Mouse (Mus musculus): Measurements from ENCODE around the gene Zfp358. TPM values are rescaled to one million over a fixed set of nuclear protein-coding genes. Genes with fewer than 3 reads are reported as not detected.

Zfp358 gene
- total RNA-seq, 1 experiment: 7.1 TPM

DNA sequence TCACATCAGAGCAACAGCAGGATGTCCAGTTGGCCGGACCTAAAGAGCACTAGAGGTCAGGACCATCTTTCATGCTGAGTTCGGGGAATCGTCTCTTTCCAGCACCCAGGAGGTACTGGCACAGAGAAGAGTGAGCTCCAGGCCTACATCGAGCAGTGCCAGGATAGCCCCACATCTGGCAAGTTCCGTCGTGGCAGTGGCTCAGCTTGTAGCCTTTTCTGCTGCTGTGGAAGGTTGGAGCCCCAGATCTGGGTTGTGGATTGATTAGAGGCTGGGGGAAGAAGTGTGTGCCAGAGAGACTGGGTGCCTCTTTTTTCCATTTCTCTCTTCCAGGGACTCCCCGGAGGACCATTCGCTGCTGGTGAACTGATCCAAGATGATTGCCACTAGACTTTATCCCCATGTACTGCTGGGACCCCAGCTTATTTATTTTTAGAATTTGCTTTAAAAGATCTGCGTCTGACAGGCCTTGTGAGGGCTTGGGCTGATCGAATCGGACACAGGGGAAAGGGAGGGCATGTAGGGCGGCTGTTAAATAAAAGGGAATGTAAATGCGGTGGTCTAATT, 21.8 kb downstream of the Zfp358 start:
- peak overlapping the region; percentile 58; the same call in 1 of the 2 replicates for H3K9ac ChIP-seq (ENCODE audit: insufficient read depth, low read depth, low read length, poor library complexity, severe bottlenecking)
- H3K36me3 ChIP-seq (ENCODE audit: control insufficient read depth, insufficient read depth, low read length, poor library complexity, severe bottlenecking): peaks cover 18% of the 10 kb centered on the region
- in situ Hi-C loops (cut with MboI; ENCODE audit: low sequenced_read_pairs in 2 of 2, unreplicated experiment in 2 of 2): no loop called here

GRCm38 (mm10) chr8:3515260-3515671, 22.3 kb downstream of the Zfp358 start, which contains the start of gene Pnpla6:
Pnpla6 (plus strand) TSS chr8:3515384.
- Histone ChIP-seq H3K9ac (ENCODE audit: insufficient read depth, low read depth, low read length, poor library complexity, severe bottlenecking) (peak within 1 kb of the TSS; percentile 65), H3K9me3 (ENCODE audit: control insufficient read depth, insufficient read depth, low read depth, low read length) (no peaks in the 10 kb centered on the region), H3K4me1 (ENCODE audit: control insufficient read depth in 2 of 2, insufficient read depth in 2 of 2, low read length in 2 of 2, poor library complexity in 1 of 2) (peaks cover 0 to 7% of the 10 kb centered on the region in 2 experiments; a peak in 2 of 4 replicates), H3K36me3 (ENCODE audit: control insufficient read depth, insufficient read depth, low read length, poor library complexity, severe bottlenecking) (peaks cover 15% of the 10 kb centered on the region), H3K27ac (ENCODE audit: insufficient read depth, low read depth, low read length, poor library complexity, severe bottlenecking) (no peak within 1 kb of the TSS), H3K4me3 (ENCODE audit: insufficient read depth in 1 of 2, low read depth in 1 of 2, low read length in 2 of 2, poor library complexity in 1 of 2, severe bottlenecking in 1 of 2) (peak within 1 kb of the TSS; percentile 71 to 91)
- TF ChIP-seq HCFC1 (IDR thresholded peaks at IDR 0.05; ENCODE audit: borderline replicate concordance, insufficient read depth, low read length) (peak; percentile 88), ZC3H11A (IDR thresholded peaks at IDR 0.05; ENCODE audit: borderline replicate concordance, low read depth, low read length) (no peak), CHD2 (IDR thresholded peaks at IDR 0.05; ENCODE audit: low read depth, low read length) (no peak), ZNF384 (IDR thresholded peaks at IDR 0.05; ENCODE audit: low read depth, low read length) (no peak)
- in situ Hi-C loops (cut with MboI; ENCODE audit: low sequenced_read_pairs in 2 of 2, unreplicated experiment in 2 of 2): no loop called here
- no peak for DNase-seq (ENCODE audit: low read depth, low spot score)

More for the DNA sequence above, 21.8 kb downstream of the Zfp358 start:
- Histone ChIP-seq H3K4me1 (ENCODE audit: control insufficient read depth in 2 of 2, insufficient read depth in 2 of 2, low read length in 2 of 2, poor library complexity in 1 of 2) (peaks cover 0 to 7% of the 10 kb centered on the region in 2 experiments; a peak in 2 of 4 replicates), H3K4me3 (ENCODE audit: insufficient read depth in 1 of 2, low read depth in 1 of 2, low read length in 2 of 2, poor library complexity in 1 of 2, severe bottlenecking in 1 of 2) (peak overlapping the region; percentile 71 to 91; a peak in 3 of 4 replicates), H3K9me3 (ENCODE audit: control insufficient read depth, insufficient read depth, low read depth, low read length) (no peaks in the 10 kb centered on the region), H3K27ac (ENCODE audit: insufficient read depth, low read depth, low read length, poor library complexity, severe bottlenecking) (no peak overlapping the region)
- TF ChIP-seq ZNF384 (IDR thresholded peaks at IDR 0.05; ENCODE audit: low read depth, low read length) (no peak), CHD2 (IDR thresholded peaks at IDR 0.05; ENCODE audit: low read depth, low read length) (no peak), MAFK (IDR thresholded peaks at IDR 0.05; ENCODE audit: insufficient read depth, low read depth, low read length) (no peak), HCFC1 (IDR thresholded peaks at IDR 0.05; ENCODE audit: borderline replicate concordance, insufficient read depth, low read length) (no peak), ZC3H11A (IDR thresholded peaks at IDR 0.05; ENCODE audit: borderline replicate concordance, low read depth, low read length) (no peak)
- no peak for DNase-seq (ENCODE audit: low read depth, low spot score)

GRCm38 (mm10) chr8:3515771-3516417, 23.0 kb downstream of the Zfp358 start:
- no peak for DNase-seq (ENCODE audit: low read depth, low spot score)
- in situ Hi-C loops (cut with MboI; ENCODE audit: low sequenced_read_pairs in 2 of 2, unreplicated experiment in 2 of 2): no loop called here

GRCm38 (mm10) chr8:3516450-3517116, 23.6 kb downstream of the Zfp358 start:
- peak; percentile 93 for DNase-seq (ENCODE audit: low read depth, low spot score)
- peaks cover 20% of the 10 kb centered on the region for H3K36me3 ChIP-seq (ENCODE audit: control insufficient read depth, insufficient read depth, low read length, poor library complexity, severe bottlenecking)
- no peak for TF ChIP-seq ZNF384 (IDR thresholded peaks at IDR 0.05; ENCODE audit: low read depth, low read length)
- TF ChIP-seq HCFC1 (IDR thresholded peaks at IDR 0.05; ENCODE audit: borderline replicate concordance, insufficient read depth, low read length): peak; percentile 99
- TF ChIP-seq CHD2 (IDR thresholded peaks at IDR 0.05; ENCODE audit: low read depth, low read length): peak; percentile 98
- in situ Hi-C loops (cut with MboI; ENCODE audit: low sequenced_read_pairs in 2 of 2, unreplicated experiment in 2 of 2): no loop called here
- H3K4me1 ChIP-seq (ENCODE audit: control insufficient read depth in 2 of 2, insufficient read depth in 2 of 2, low read length in 2 of 2, poor library complexity in 1 of 2): peaks cover 0 to 7% of the 10 kb centered on the region in 2 experiments; a peak in 2 of 4 replicates
- no peaks in the 10 kb centered on the region for H3K9me3 ChIP-seq (ENCODE audit: control insufficient read depth, insufficient read depth, low read depth, low read length)
- no peak overlapping the region for H3K27ac ChIP-seq (ENCODE audit: insufficient read depth, low read depth, low read length, poor library complexity, severe bottlenecking)
- peak overlapping the region; percentile 81 for H3K9ac ChIP-seq (ENCODE audit: insufficient read depth, low read depth, low read length, poor library complexity, severe bottlenecking)
- H3K4me3 ChIP-seq (ENCODE audit: insufficient read depth in 1 of 2, low read depth in 1 of 2, low read length in 2 of 2, poor library complexity in 1 of 2, severe bottlenecking in 1 of 2): peak overlapping the region; percentile 71 to 91

More at GRCm38 (mm10) chr8:3515771-3516417, 23.0 kb downstream of the Zfp358 start:
- TF ChIP-seq ZC3H11A (IDR thresholded peaks at IDR 0.05; ENCODE audit: borderline replicate concordance, low read depth, low read length) (no peak), CHD2 (IDR thresholded peaks at IDR 0.05; ENCODE audit: low read depth, low read length) (peak; percentile 45; the same call in 1 of the 2 replicates)
- Histone ChIP-seq H3K4me1 (ENCODE audit: control insufficient read depth in 2 of 2, insufficient read depth in 2 of 2, low read length in 2 of 2, poor library complexity in 1 of 2) (peaks cover 0 to 7% of the 10 kb centered on the region in 2 experiments; a peak in 2 of 4 replicates), H3K36me3 (ENCODE audit: control insufficient read depth, insufficient read depth, low read length, poor library complexity, severe bottlenecking) (peaks cover 15% of the 10 kb centered on the region), H3K9ac (ENCODE audit: insufficient read depth, low read depth, low read length, poor library complexity, severe bottlenecking) (peak overlapping the region; percentile 65), H3K4me3 (ENCODE audit: insufficient read depth in 1 of 2, low read depth in 1 of 2, low read length in 2 of 2, poor library complexity in 1 of 2, severe bottlenecking in 1 of 2) (peak overlapping the region; percentile 71 to 91), H3K27ac (ENCODE audit: insufficient read depth, low read depth, low read length, poor library complexity, severe bottlenecking) (no peak overlapping the region), H3K9me3 (ENCODE audit: control insufficient read depth, insufficient read depth, low read depth, low read length) (no peaks in the 10 kb centered on the region)
